Mouse (Mus musculus): Measurements from ENCODE around the gene Lmcd1.

- TF ChIP-seq CTCF (IDR thresholded peaks at IDR 0.05) (no peak), EP300 (IDR thresholded peaks at IDR 0.05) (no peak)
Observed at GRCm38 (mm10) chr6:112288271-112288670, 14.7 kb downstream of the Lmcd1 start.

All from lung, postnatal 0 days (tissue).